Mouse (Mus musculus) E14TG2a.4 (cell line): Measurements from ENCODE around the gene Trpm3.

Experiments used
- CTCF ChIP-seq: conservative IDR thresholded peaks from 2 replicates; pipeline ENCODE4 v1.5.1; 2014; ENCODE audit warnings: low read length
- NANOG ChIP-seq: IDR thresholded peaks from 2 replicates; pipeline ENCODE4 v1.6.1; 2014; ENCODE audit warnings: borderline replicate concordance, low read length, mixed read lengths
- POU5F1 ChIP-seq: IDR thresholded peaks from 2 replicates; pipeline ENCODE4 v1.6.1; 2014; ENCODE audit warnings: low read length, borderline replicate concordance

GRCm38 (mm10) chr19:22925284-22925683 is 786.4 kb downstream of the Trpm3 start:
- TF ChIP-seq CTCF = no peak
- no peak for TF ChIP-seq NANOG
- TF ChIP-seq POU5F1 = no peak
